Mouse (Mus musculus): ENCODE data around the gene Specc1l. TPM values are rescaled to one million over a fixed set of nuclear protein-coding genes. Genes with fewer than 3 reads are reported as not detected.

Gene Specc1l
- total RNA-seq (2021): 10 to 100 TPM; 44.2 to 46.6 TPM

DNA sequence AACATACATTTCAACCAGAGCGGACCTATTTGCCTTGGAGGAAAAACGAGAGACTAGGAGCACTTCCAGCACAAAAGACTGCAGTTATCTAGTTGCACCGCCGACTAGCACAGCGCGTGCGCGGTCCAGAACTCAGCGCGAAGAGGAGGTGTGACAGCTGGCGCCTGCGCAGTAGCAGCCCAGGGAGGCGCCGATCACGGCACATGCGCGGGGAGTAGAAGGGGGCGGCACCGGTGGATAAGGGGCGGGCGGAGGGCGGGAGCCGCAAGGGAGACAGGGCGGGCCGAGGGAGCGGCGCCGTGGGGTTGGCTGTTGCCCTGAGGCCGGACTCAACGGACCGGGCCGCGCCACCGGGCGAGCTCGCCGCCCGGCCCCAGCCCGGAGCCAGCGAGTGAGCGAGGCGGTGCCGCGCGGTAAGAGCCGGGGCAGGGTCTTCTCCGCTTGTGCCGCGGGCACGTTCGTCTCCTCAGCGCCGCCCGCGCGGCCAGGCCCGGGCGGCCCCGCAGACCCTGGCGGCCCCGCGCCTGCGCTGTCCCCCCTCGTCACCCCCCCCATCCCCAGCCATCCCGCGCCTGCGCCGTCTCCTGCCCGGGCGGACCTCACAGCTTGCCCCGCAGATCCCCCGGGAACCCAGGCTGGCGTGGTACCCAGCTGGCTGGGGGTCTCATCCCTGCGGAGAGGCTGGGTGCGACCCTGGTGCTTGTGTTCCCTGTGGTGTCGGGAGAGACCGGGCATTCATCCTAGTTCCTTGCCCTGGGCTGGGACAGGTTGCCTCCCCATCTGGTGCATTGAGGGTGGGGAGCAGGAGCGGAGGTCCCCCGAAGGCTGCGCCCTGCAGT is at the start of gene Specc1l:
TSS of gene Specc1l (plus strand) at position 267 of the 839 bp plus-strand sequence.
- DNase-seq (ENCODE audit: extremely low spot score in 1 of 2, low spot score in 2 of 2): peak; percentile 95 to 98
- intact Hi-C loops (cut with DNase I): no loop called here

DNA sequence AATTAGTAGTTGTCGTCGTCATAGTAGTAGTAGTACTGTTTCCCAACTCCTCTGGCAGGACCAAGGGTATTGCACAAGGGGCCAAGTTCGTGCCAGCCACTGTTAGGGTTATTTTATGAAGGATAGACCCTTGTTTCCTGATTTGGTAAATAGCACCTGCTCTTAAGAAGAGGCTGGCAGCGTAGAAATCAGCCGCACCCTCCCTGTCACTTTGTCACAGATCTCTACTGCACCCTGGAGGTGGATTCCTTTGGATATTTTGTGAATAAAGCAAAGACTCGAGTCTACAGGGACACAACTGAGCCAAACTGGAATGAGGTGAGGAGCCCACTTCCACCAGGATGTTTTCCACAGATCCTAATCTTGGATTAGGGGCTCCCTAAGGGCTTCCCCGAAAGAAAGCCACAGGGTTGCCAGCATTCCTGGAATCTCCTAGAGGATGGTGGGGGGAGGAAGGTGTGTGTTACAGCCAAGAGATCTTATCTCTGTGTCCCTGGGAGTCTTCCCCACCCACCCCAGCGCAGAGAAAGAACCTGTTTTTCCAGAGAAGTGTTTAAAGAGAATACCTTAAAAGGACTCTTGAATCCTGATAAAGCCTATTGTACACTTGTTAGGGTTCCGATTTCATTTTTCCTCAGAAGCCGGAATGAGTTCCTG is 45.9 kb upstream of the Specc1l start:
- no peak for DNase-seq (ENCODE audit: extremely low spot score in 1 of 2, low spot score in 2 of 2)
- intact Hi-C loops (cut with DNase I): no loop called here

DNA sequence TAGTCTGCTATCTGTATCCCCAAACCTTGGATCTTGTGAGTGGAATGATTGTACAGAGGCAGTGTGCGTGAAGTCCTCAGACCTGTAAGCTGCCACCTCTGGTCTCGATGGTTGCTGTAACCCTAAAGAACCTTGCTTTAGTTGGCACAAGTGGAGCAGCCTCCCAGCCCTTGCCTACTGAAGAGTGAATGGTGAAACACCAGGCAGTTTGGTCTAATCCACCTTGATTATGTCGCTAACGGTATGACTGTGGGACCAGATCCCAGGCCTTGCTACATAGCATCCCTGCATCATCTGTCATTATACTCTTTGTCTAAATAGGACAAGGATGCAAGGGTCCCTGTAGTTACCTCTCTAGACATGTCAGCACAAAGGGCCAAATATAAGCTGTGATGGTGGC is 45.3 kb upstream of the Specc1l start:
- DNase-seq (ENCODE audit: extremely low spot score in 1 of 2, low spot score in 2 of 2): no peak
- intact Hi-C loops (cut with DNase I): no loop called here

- DNase-seq (ENCODE audit: extremely low spot score in 1 of 2, low spot score in 2 of 2): peak in 1 of 2 experiments; percentile 61
- intact Hi-C loops (cut with DNase I): no loop called here
Measured at GRCm38 (mm10) chr10:75170207-75170850, 41.5 kb upstream of the Specc1l start.

- intact Hi-C loops (cut with DNase I): no loop called here
- DNase-seq (ENCODE audit: extremely low spot score in 1 of 2, low spot score in 2 of 2): no peak
Measured at GRCm38 (mm10) chr10:75173056-75173455, 38.8 kb upstream of the Specc1l start.

DNA sequence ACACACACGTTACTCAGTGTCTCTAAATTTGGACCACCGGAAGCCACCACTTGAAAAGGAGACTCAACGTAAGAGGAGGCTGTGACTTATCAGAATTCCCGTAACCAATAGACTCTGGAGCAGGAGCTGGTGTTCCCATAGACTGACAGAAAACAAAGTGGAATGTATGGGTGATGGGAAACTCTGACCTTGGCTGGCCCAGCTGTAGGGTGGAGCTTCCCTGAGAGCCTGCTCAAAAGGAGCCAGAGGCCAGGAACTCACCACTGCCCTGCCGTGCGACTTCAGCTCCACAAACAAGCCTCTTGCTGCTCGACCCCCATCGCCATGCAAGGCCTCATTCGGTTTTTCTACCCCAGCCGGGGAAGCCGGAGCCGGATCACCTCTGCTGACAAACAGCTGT is 38.2 kb upstream of the Specc1l start:
- intact Hi-C loops (cut with DNase I): no loop called here
- peak in 1 of 2 experiments; percentile 67 for DNase-seq (ENCODE audit: extremely low spot score in 1 of 2, low spot score in 2 of 2)

GRCm38 (mm10) chr10:75176494-75176893 is 35.4 kb upstream of the Specc1l start:
- intact Hi-C loops (cut with DNase I): no loop called here
- DNase-seq (ENCODE audit: extremely low spot score in 1 of 2, low spot score in 2 of 2): peak in 1 of 2 experiments; percentile 68

DNA sequence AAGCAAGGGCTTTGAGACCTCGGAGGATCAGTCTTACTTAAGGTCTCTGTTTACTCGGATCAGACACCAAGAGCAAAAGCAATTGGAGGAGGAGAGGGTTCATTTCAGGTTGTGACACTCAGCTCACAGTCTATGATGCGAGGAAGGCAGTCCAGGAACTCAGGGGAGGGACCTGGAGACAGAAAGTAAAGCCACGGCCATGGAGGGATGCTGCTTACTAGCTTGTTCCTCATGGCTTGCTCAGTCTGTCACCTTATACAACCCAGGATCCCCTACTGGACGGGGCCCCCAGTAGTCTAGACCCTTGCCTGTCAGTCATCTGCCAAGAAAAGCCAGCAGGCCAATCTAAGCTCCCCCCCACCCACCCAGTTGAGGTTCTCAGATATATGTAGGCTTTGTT is 33.0 kb upstream of the Specc1l start:
- no peak for DNase-seq (ENCODE audit: extremely low spot score in 1 of 2, low spot score in 2 of 2)
- intact Hi-C loops (cut with DNase I): no loop called here

DNA sequence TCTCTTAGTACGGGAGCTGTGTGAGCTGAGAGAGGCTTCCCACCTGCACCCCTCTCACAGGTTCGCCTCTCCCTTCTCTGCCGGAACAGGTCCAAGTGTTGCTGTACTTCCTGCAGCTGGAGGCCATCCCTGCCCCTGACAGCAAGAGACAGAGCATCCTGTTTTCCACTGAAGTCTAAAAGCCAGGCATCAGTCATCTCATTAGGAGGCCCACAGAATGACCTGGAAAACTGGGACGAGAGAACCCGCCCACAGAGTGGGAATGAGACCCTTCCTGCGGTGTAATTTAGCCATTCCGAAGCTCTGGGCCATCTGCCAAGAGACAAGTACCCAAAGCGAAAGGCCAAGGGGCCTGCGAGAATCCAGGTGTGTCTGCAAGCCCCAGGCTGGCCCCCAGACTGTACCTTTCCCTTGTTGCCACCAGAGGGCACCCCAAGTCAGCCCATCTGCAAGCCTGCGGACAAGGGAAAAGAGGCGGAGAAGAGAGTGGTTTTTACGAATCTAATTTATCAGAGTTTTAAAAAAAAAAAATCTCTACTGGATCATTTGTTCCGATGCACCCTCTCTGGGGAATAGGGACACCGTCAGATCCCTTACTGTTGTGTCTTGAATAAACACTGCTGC is 29.6 kb upstream of the Specc1l start:
- intact Hi-C loops (cut with DNase I): loop anchor here (2.0 to 5.0 kb wide), 3 partner anchors 70 to 305 kb away; no protein-coding TSS in a partner anchor

GRCm38 (mm10) chr10:75184826-75185225 is 27.0 kb upstream of the Specc1l start:
- intact Hi-C loops (cut with DNase I): loop anchor here (5.0 kb wide), 2 partner anchors 67 to 302 kb away; no protein-coding TSS in a partner anchor
- no peak for DNase-seq (ENCODE audit: extremely low spot score in 1 of 2, low spot score in 2 of 2)

More for the DNA sequence above, 29.6 kb upstream of the Specc1l start:
- peak; percentile 66 to 82 for DNase-seq (ENCODE audit: extremely low spot score in 1 of 2, low spot score in 2 of 2)

DNA sequence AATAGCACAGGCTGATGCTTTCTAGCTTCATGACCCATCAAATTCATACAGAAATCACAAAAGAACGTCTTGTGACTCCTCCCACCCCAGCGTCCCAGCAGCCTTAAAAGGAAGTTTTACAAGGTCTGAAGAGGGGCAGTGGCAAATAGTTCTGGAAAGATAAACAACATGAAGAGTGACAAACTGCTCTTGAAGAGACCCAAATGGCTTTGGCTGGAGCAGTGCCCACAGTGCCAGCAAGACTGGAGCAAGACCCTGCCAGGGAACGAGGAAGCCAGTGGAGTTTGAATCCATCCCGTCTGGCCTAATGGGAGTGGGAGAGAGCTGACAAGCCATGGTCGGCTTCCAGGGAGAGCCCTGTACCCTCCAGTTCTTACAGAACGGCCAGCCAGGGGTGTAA is 25.3 kb upstream of the Specc1l start:
- intact Hi-C loops (cut with DNase I): no loop called here
- no peak for DNase-seq (ENCODE audit: extremely low spot score in 1 of 2, low spot score in 2 of 2)

- intact Hi-C loops (cut with DNase I): no loop called here
- no peak for DNase-seq (ENCODE audit: extremely low spot score in 1 of 2, low spot score in 2 of 2)
Measured at GRCm38 (mm10) chr10:75187366-75188056, 24.4 kb upstream of the Specc1l start.

DNA sequence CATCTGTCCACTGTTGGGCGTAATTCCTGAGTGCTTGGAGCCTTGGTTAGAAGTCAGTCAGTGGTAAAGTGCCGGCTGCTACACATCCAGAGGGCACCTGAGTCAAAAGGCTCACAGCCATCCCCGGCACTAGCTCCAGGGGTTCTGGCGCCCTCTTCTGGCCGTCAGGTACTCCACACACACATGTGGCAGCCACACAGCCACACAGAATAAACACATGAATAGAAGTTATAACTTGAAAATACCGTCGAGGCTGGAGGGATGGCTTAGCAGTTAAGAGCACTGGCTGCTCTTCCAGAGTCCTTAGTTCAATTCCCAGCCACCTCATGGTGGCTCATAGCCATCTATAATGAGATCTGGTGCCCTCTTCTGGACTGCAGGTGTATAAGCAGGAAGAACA is 20.2 kb upstream of the Specc1l start:
- intact Hi-C loops (cut with DNase I): no loop called here
- DNase-seq (ENCODE audit: extremely low spot score in 1 of 2, low spot score in 2 of 2): no peak

DNA sequence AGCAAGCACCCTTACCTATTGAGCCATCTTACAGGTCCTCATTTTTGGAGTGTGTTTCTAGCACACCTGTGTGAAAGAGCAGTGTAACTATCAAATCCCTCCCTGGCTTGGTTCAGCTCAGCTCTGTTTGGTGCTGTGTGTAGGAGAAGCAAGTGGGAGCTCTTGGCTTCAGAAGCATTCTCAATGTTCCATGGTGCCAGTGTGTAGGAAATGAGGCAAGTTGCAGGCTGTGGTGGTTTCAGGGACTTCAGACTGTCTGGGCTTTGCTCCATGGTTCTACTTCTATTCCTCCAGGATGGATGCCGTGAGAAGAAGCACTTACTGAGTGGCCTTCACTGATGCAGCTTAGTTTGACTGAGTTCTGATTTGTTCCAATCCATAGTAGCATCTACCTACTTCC is 14.1 kb upstream of the Specc1l start:
- intact Hi-C loops (cut with DNase I): no loop called here
- no peak for DNase-seq (ENCODE audit: extremely low spot score in 1 of 2, low spot score in 2 of 2)

- intact Hi-C loops (cut with DNase I): no loop called here
- DNase-seq (ENCODE audit: extremely low spot score in 1 of 2, low spot score in 2 of 2): no peak
Measured at GRCm38 (mm10) chr10:75200733-75201132, 11.1 kb upstream of the Specc1l start.

DNA sequence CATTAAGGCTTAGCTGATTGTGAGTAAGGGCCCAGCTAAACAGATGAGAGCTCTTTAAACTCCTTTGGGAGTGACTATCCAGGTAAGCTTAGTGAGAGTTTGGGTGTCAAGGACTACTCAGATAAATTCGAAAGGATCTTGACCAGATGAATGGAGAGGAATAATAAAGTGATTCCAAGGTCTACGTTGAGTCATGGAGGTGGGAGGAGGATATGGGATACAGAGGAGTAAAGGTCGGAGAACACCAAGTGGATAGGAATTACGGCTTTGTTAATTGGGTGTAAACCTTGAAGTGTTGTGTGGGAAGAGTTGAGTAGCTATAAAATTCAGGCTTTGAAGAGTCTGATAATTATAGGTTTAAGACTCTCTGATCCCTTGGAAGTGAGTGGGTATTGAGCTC is 5.7 kb upstream of the Specc1l start:
- intact Hi-C loops (cut with DNase I): no loop called here
- no peak for DNase-seq (ENCODE audit: extremely low spot score in 1 of 2, low spot score in 2 of 2)

DNA sequence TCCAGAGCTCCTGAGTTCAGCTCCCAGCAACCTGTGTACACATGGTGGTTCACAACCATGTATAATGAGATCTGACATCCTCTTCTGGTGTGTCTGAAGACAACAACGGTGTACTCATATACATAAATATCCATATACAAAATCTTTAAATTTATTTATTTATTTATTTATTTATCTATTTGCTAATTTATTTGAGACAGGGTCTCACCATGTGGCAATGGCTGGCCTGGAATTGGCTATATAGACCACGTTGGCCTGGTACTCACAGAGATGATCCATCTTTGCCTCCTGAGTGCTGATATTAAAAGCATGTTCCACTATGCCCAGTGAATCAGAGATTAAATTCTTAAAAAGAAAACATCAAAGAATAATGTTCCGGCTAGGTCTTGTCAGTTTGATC is 1.0 kb upstream of the Specc1l start:
- DNase-seq (ENCODE audit: extremely low spot score in 1 of 2, low spot score in 2 of 2): no peak
- intact Hi-C loops (cut with DNase I): no loop called here

- intact Hi-C loops (cut with DNase I): no loop called here
- DNase-seq (ENCODE audit: extremely low spot score in 1 of 2, low spot score in 2 of 2): peak; percentile 36 to 54
Measured at GRCm38 (mm10) chr10:75212981-75213380, 1.1 kb downstream of the Specc1l start.

- intact Hi-C loops (cut with DNase I): no loop called here
- no peak for DNase-seq (ENCODE audit: extremely low spot score in 1 of 2, low spot score in 2 of 2)
Measured at GRCm38 (mm10) chr10:75220722-75221121, 8.8 kb downstream of the Specc1l start.
